Mouse (Mus musculus): ENCODE measurements at regions not wholly inside any gene's neighbourhood (a gene's known extent, or its start where the extent isn't known, plus 50 kb on each side); places are given as distances from the start of the nearest gene placed in this dataset.
"Not testable (repeated sequence)": the region's sequence is repeated elsewhere in the genome, so short reads cannot be mapped to it uniquely, and the experiment has no call there.

GRCm38 (mm10) chr3:147652849-147653248 lies 800.7 kb downstream of the Ttll7 start:
- TF ChIP-seq CTCF (IDR thresholded peaks at IDR 0.05; ENCODE audit: control insufficient read depth, insufficient read depth, insufficient replicate concordance, low read depth, low read length) (no peak), POLR2A (IDR thresholded peaks at IDR 0.05; ENCODE audit: control insufficient read depth, low read depth, low read length) (no peak)
- H3K4me3 ChIP-seq (ENCODE audit: control insufficient read depth, low read depth, low read length) = no peak overlapping the region
- no peaks in the 10 kb centered on the region for H3K36me3 ChIP-seq (ENCODE audit: control insufficient read depth, insufficient read depth, low read length)
- H3K27me3 ChIP-seq (ENCODE audit: control insufficient read depth, insufficient read depth, low read length) = no peaks in the 10 kb centered on the region
- H3K4me1 ChIP-seq (ENCODE audit: control insufficient read depth, insufficient read depth, low read length) = no peaks in the 10 kb centered on the region
- H3K27ac ChIP-seq (ENCODE audit: control insufficient read depth, insufficient read depth, low read depth, low read length) = no peak overlapping the region

- not testable (repeated sequence) for H3K4me3 ChIP-seq (ENCODE audit: control insufficient read depth, low read depth, low read length); H3K27ac ChIP-seq (ENCODE audit: control insufficient read depth, insufficient read depth, low read depth, low read length); H3K4me1 ChIP-seq (ENCODE audit: control insufficient read depth, insufficient read depth, low read length); H3K27me3 ChIP-seq (ENCODE audit: control insufficient read depth, insufficient read depth, low read length); H3K36me3 ChIP-seq (ENCODE audit: control insufficient read depth, insufficient read depth, low read length)
These were observed 783.3 kb downstream of the Ttll7 start for GRCm38 (mm10) chr3:147635486-147635885.

GRCm38 (mm10) chr3:147631151-147631550 lies 779.0 kb downstream of the Ttll7 start:
- Histone ChIP-seq H3K27ac (ENCODE audit: control insufficient read depth, insufficient read depth, low read depth, low read length) (no peak overlapping the region), H3K27me3 (ENCODE audit: control insufficient read depth, insufficient read depth, low read length) (no peaks in the 10 kb centered on the region), H3K4me1 (ENCODE audit: control insufficient read depth, insufficient read depth, low read length) (no peaks in the 10 kb centered on the region), H3K4me3 (ENCODE audit: control insufficient read depth, low read depth, low read length) (no peak overlapping the region), H3K36me3 (ENCODE audit: control insufficient read depth, insufficient read depth, low read length) (no peaks in the 10 kb centered on the region)
- TF ChIP-seq CTCF (IDR thresholded peaks at IDR 0.05; ENCODE audit: control insufficient read depth, insufficient read depth, insufficient replicate concordance, low read depth, low read length) (no peak), POLR2A (IDR thresholded peaks at IDR 0.05; ENCODE audit: control insufficient read depth, low read depth, low read length) (no peak)

- H3K27me3 ChIP-seq (ENCODE audit: control insufficient read depth, insufficient read depth, low read length) = no peaks in the 10 kb centered on the region
- no peak overlapping the region for H3K4me3 ChIP-seq (ENCODE audit: control insufficient read depth, low read depth, low read length)
These were observed 731.6 kb downstream of the Ttll7 start for GRCm38 (mm10) chr3:147583697-147584315.

GRCm38 (mm10) chr3:147571850-147572249 lies 719.7 kb downstream of the Ttll7 start:
- TF ChIP-seq CTCF (IDR thresholded peaks at IDR 0.05; ENCODE audit: control insufficient read depth, insufficient read depth, insufficient replicate concordance, low read depth, low read length) = no peak
- TF ChIP-seq POLR2A (IDR thresholded peaks at IDR 0.05; ENCODE audit: control insufficient read depth, low read depth, low read length) = no peak
- Histone ChIP-seq H3K36me3 (ENCODE audit: control insufficient read depth, insufficient read depth, low read length) (no peaks in the 10 kb centered on the region), H3K4me1 (ENCODE audit: control insufficient read depth, insufficient read depth, low read length) (no peaks in the 10 kb centered on the region), H3K27me3 (ENCODE audit: control insufficient read depth, insufficient read depth, low read length) (no peaks in the 10 kb centered on the region), H3K27ac (ENCODE audit: control insufficient read depth, insufficient read depth, low read depth, low read length) (no peak overlapping the region), H3K4me3 (ENCODE audit: control insufficient read depth, low read depth, low read length) (no peak overlapping the region)

More at GRCm38 (mm10) chr3:147583697-147584315, 731.6 kb downstream of the Ttll7 start:
- TF ChIP-seq POLR2A (IDR thresholded peaks at IDR 0.05; ENCODE audit: control insufficient read depth, low read depth, low read length) (no peak), CTCF (IDR thresholded peaks at IDR 0.05; ENCODE audit: control insufficient read depth, insufficient read depth, insufficient replicate concordance, low read depth, low read length) (no peak)
- Histone ChIP-seq H3K36me3 (ENCODE audit: control insufficient read depth, insufficient read depth, low read length) (no peaks in the 10 kb centered on the region), H3K27ac (ENCODE audit: control insufficient read depth, insufficient read depth, low read depth, low read length) (no peak overlapping the region), H3K4me1 (ENCODE audit: control insufficient read depth, insufficient read depth, low read length) (no peaks in the 10 kb centered on the region)

GRCm38 (mm10) chr3:147545329-147546006 lies 693.3 kb downstream of the Ttll7 start:
- no peaks in the 10 kb centered on the region for H3K27me3 ChIP-seq (ENCODE audit: control insufficient read depth, insufficient read depth, low read length)
- no peak overlapping the region for H3K27ac ChIP-seq (ENCODE audit: control insufficient read depth, insufficient read depth, low read depth, low read length)
- H3K4me1 ChIP-seq (ENCODE audit: control insufficient read depth, insufficient read depth, low read length) = no peaks in the 10 kb centered on the region
- no peak for TF ChIP-seq CTCF (IDR thresholded peaks at IDR 0.05; ENCODE audit: control insufficient read depth, insufficient read depth, insufficient replicate concordance, low read depth, low read length)
- H3K4me3 ChIP-seq (ENCODE audit: control insufficient read depth, low read depth, low read length) = no peak overlapping the region
- no peaks in the 10 kb centered on the region for H3K36me3 ChIP-seq (ENCODE audit: control insufficient read depth, insufficient read depth, low read length)

- TF ChIP-seq POLR2A (IDR thresholded peaks at IDR 0.05; ENCODE audit: control insufficient read depth, low read depth, low read length) (no peak), CTCF (IDR thresholded peaks at IDR 0.05; ENCODE audit: control insufficient read depth, insufficient read depth, insufficient replicate concordance, low read depth, low read length) (no peak)
- no peak overlapping the region for H3K27ac ChIP-seq (ENCODE audit: control insufficient read depth, insufficient read depth, low read depth, low read length)
- no peaks in the 10 kb centered on the region for H3K36me3 ChIP-seq (ENCODE audit: control insufficient read depth, insufficient read depth, low read length)
- no peaks in the 10 kb centered on the region for H3K27me3 ChIP-seq (ENCODE audit: control insufficient read depth, insufficient read depth, low read length)
- H3K4me1 ChIP-seq (ENCODE audit: control insufficient read depth, insufficient read depth, low read length) = no peaks in the 10 kb centered on the region
- H3K4me3 ChIP-seq (ENCODE audit: control insufficient read depth, low read depth, low read length) = no peak overlapping the region
These were observed 690.1 kb downstream of the Ttll7 start for GRCm38 (mm10) chr3:147542285-147542684.

Data from testis, adult 2 months (tissue).